Mouse (Mus musculus) intestine, postnatal 0 days (tissue): ENCODE results near the gene Tulp3. TPM values are rescaled to one million over a fixed set of nuclear protein-coding genes. Genes with fewer than 3 reads are reported as not detected.

ENCODE experiments used
- ATAC-seq: fragments of 200-750 bp; cut with Nextera tagmentation; 2 replicates; pipeline ENCODE4 v1.8.0; 2017; ENCODE audit warnings: mild to moderate bottlenecking, moderate TSS enrichment, moderate library complexity
- H3K27ac ChIP-seq: fragments of 300-500 bp; sonication (generic); 2 replicates; pipeline ENCODE4 v1.5.1; 2014; ENCODE audit warnings: mild to moderate bottlenecking, low read depth, low read length, moderate library complexity
- H3K27me3 ChIP-seq: fragments of 300-500 bp; sonication (generic); replicated peaks from 2 replicates; pipeline ENCODE4 v1.6.1; 2014; ENCODE audit warnings: low read length, mixed read lengths; ENCODE audit not compliant: control insufficient read depth, insufficient read depth
- H3K36me3 ChIP-seq: fragments of 300-500 bp; sonication (generic); 2 replicates; pipeline ENCODE4 v1.6.1; 2014; ENCODE audit warnings: mild to moderate bottlenecking, moderate library complexity; ENCODE audit not compliant: control insufficient read depth, insufficient read depth
- H3K4me1 ChIP-seq: fragments of 300-500 bp; sonication (generic); replicated peaks from 2 replicates; pipeline ENCODE4 v1.6.1; 2014; ENCODE audit warnings: antibody characterized with exemption, low read length, mixed read lengths; ENCODE audit not compliant: control insufficient read depth, insufficient read depth
- H3K4me2 ChIP-seq: fragments of 300-500 bp; sonication (generic); replicated peaks from 2 replicates; pipeline ENCODE4 v1.6.1; 2014; ENCODE audit warnings: low read depth, mild to moderate bottlenecking, moderate library complexity
- H3K4me3 ChIP-seq: fragments of 300-500 bp; sonication (generic); 2 replicates; pipeline ENCODE4 v1.5.1; 2014; ENCODE audit warnings: low read depth, low read length
- H3K9ac ChIP-seq: fragments of 300-500 bp; sonication (generic); 2 replicates; pipeline ENCODE4 v1.6.1; 2014; ENCODE audit warnings: mild to moderate bottlenecking, low read depth, low read length
- H3K9me3 ChIP-seq: fragments of 300-500 bp; sonication (generic); 2 replicates; pipeline ENCODE4 v1.6.1; 2016; ENCODE audit warnings: mixed run types; ENCODE audit not compliant: control insufficient read depth
- CTCF ChIP-seq: sonication (generic); IDR thresholded peaks from 2 replicates; pipeline ENCODE4 v1.5.1; 2016; ENCODE audit warnings: low read depth, mild to moderate bottlenecking, control low read depth, antibody characterized with exemption, moderate library complexity
- whole genome bisulfite sequencing: fragments of 180-500 bp; shearing (Covaris S2); extraction: QIAGEN DNeasy Blood & Tissue Kit; methylation state at CpG from one replicate; pipeline ENCODE4 v1.1.7; 2014; 5-methylcytosine and 5-hydroxymethylcytosine counted together
- polyA plus RNA-seq: library from polyadenylated mRNA; unstranded; fragments of >200 nt; fragmentation: Nextera tagmentation; extraction: Ambion mirVana; gene quantifications from 2 replicates; pipeline ENCODE4 v1.2.1, GENCODE M21; 2015

The Tulp3 gene
- polyA plus RNA-seq, 1 experiment from 2014 or later: 3.0 TPM

DNA sequence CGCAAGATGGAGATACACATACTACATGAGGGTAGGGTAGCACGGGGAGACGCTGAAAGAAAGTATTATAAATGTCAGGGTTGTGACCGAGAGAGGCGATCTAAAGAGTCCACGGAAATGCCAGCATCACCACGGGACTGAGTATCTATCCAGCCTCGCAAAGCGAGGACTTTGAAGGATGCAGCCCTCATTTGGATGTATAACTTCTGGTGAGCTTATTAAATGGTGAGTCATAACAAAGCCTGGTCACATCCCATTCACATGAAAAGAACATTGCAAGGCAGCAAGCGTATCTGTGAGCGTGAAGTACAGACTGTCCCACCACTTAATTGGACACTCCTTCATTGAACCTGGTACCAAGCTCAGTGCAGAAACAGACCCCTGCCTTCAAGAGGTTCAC, 54.2 kb downstream of the Tulp3 start:
- no peaks in the 10 kb centered on the region for H3K9me3 ChIP-seq
- H3K4me3 ChIP-seq: peak overlapping the region; percentile 57
- no peak overlapping the region for H3K27ac ChIP-seq
- H3K27me3 ChIP-seq: peaks cover 15% of the 10 kb centered on the region; the same call in 1 of the 2 replicates
- H3K4me2 ChIP-seq: peak overlapping the region; percentile 97
- no peak for ATAC-seq
- WGBS: 28% methylated on average over 11 of the region's 11 CpGs
- TF ChIP-seq CTCF: no peak
- H3K36me3 ChIP-seq: no peaks in the 10 kb centered on the region
- H3K9ac ChIP-seq: no peak overlapping the region
- peaks cover 4% of the 10 kb centered on the region; the same call in 1 of the 2 replicates for H3K4me1 ChIP-seq

DNA sequence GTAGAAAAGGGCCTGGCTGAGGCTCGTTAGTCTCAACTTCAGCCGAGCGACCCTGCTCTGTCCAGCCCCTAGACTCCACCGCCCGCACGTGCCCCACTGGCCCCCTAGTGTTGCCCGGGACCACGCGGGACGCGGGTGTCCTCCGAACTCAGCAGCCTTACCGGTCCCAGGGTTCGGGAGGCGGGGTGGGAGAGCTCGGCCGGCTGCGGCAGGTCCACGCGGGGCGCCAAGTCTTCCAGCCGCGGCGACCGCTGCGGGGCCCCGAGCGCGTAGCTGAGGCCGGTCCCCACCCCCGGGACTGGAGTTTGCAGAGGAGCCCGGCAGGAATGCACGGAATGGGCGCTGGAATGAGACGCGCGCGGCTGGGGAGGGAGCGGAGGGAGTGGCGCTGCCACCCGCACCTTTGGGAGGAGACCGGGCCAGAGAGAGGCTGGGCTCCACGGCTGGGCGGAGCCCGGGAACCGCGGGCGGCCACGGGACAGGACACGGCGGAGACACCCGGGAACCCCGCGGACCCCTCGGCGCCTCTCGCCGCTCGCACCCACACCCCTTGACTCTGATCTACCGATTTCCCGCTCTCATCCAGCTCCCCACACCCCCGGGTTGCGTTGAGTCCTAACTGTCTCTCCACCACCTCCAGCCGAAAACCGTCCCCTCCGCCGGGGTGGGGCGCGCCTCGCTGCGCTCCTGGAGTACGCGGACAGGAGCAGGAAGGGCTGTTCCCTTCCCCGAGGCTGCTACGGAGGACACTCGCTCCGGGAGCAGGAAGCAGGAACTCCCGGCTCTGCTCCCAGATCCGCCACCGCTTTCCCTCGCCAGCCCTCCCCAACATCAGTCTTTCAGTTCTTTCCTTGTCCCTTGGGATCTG, 55.3 kb downstream of the Tulp3 start, which contains the start of gene Tead4:
Gene Tead4, minus strand, starts transcription at position 690 of the 868 bp plus-strand sequence.
- Histone ChIP-seq H3K27ac (peak within 1 kb of the TSS; percentile 69), H3K4me3 (peak within 1 kb of the TSS; percentile 57), H3K9ac (peak within 1 kb of the TSS; percentile 47), H3K36me3 (no peaks in the 10 kb centered on the region), H3K4me1 (peaks cover 9% of the 10 kb centered on the region; the same call in 1 of the 2 replicates), H3K4me2 (peak within 1 kb of the TSS; percentile 97), H3K27me3 (peaks cover 15% of the 10 kb centered on the region; the same call in 1 of the 2 replicates), H3K9me3 (no peaks in the 10 kb centered on the region)
- WGBS: under 1% methylated on average over 70 of the region's 81 CpGs
- ATAC-seq: peak; percentile 89
- peak; percentile 33; the same call in 1 of the 2 replicates for TF ChIP-seq CTCF

DNA sequence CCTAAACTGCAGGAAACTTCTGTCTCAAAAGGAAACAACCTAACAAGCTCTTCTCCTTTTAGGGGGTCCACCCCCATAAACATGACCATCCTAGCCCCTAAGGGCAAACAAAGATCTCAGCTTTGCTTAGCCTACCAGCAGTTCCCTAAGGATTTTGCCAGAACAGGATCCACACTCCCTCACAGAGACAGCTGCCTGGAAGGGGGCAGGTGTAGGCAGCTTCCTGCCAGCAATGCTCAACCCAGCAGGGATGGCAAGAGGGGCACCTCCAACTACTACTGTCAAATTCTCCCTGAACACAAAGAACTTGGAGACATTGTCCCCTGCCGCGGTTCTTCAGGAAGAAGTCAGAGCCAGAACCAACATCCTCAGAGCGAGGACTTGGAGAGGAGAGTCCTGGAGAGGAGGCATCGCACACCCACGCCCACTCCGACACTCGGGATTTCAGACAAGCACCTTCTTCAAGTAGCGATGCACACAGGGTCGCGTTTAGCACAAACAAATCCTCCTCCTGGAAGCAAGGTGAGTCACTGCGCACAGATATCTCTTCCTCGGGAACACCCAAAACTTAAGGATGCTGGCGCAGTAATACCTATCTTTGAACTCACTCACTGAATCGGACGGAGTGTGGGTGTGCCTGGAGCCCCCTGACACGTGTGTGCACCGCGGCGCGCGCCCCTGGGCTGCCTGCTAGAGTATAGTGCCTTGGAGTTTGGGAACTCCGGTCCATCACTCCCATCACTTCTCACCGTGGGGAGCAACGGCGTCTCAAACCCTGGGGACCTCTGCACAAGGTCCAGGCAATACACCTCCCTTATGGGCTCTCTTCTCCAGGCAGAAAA, 56.1 kb downstream of the Tulp3 start:
- H3K4me2 ChIP-seq: peak overlapping the region; percentile 97
- H3K4me3 ChIP-seq: peak overlapping the region; percentile 57
- peaks cover 9% of the 10 kb centered on the region; the same call in 1 of the 2 replicates for H3K4me1 ChIP-seq
- no peaks in the 10 kb centered on the region for H3K36me3 ChIP-seq
- no peak for ATAC-seq
- no peak for TF ChIP-seq CTCF
- peaks cover 15% of the 10 kb centered on the region; the same call in 1 of the 2 replicates for H3K27me3 ChIP-seq
- 4% methylated on average over 25 of the region's 25 CpGs for WGBS
- no peaks in the 10 kb centered on the region for H3K9me3 ChIP-seq
- H3K9ac ChIP-seq: peak overlapping the region; percentile 47; the same call in 1 of the 2 replicates
- no peak overlapping the region for H3K27ac ChIP-seq

- no peak for ATAC-seq
- Histone ChIP-seq H3K4me3 (no peak overlapping the region), H3K27ac (no peak overlapping the region), H3K27me3 (peaks cover 15% of the 10 kb centered on the region; the same call in 1 of the 2 replicates), H3K4me2 (no peak overlapping the region), H3K4me1 (peaks cover 9% of the 10 kb centered on the region; the same call in 1 of the 2 replicates), H3K9me3 (no peaks in the 10 kb centered on the region), H3K9ac (no peak overlapping the region), H3K36me3 (no peaks in the 10 kb centered on the region)
- WGBS: 49% methylated on average over 7 of the region's 7 CpGs
- no peak for TF ChIP-seq CTCF
Measured at GRCm38 (mm10) chr6:128298246-128298645, 57.4 kb downstream of the Tulp3 start.

DNA sequence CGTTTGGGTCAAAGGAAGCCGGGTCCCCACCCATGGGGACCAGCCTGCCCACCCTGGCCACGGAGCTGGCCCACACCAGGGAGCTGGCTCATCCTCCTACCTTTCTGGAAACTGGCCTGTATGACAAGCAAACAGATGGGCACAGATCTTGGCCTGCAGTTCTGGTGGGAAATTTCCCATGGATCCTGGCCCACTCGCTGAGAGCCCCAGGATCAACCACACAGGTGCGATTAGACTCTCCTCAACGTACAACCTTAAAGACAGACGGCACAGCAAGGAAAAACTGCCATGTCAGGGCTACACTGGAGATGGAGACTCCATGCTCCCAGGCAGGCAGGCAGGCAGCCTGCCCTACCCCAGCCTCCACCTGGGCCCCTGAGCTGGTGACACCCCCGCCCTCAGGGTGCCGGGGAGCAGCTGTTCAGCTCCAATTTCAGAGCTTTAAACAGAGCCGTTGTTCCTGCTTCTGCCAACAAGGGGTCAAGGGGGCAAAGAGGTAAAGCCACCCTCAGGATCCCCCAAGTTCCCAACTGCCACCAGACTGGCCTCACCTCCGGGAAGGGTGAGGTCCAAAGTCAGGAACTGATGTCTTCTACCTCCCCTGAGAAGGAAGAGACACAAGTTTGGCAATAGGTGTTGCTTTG, 58.8 kb downstream of the Tulp3 start:
- Histone ChIP-seq H3K4me2 (no peak overlapping the region), H3K36me3 (no peaks in the 10 kb centered on the region), H3K4me1 (peaks cover 9% of the 10 kb centered on the region; the same call in 1 of the 2 replicates), H3K27ac (no peak overlapping the region), H3K9me3 (no peaks in the 10 kb centered on the region), H3K27me3 (peaks cover 15% of the 10 kb centered on the region; the same call in 1 of the 2 replicates), H3K9ac (no peak overlapping the region), H3K4me3 (no peak overlapping the region)
- TF ChIP-seq CTCF: no peak
- WGBS: 34% methylated on average over 11 of the region's 11 CpGs
- no peak for ATAC-seq
